Comparison of ENCODE assay signal across 10 mouse cellular contexts in the genomic region with DNA sequence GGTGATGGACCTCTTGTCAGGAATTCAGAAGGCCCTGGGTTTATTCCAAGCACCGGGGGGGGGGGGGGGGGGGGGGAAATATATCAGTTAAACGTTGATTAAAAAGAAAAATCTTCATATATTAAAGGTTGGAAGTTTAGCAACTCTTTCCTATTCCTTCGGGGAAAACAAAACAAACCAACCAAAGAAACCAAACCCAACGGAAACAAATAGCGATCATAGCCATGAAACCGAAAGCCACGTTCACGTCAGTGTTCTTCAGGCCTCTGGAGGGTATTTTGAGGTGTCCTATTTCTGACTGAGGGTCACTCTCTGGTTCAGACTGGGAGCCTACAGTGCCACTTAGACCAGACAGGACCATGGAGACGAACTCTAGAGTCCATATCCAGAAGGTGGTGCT.
"Had no signal": no experiment of that assay in that cellular context is flagged by ENCODE, and none has a peak within 500 bp of the region (broad histone marks: within the 10 kb centered on the region; RNA-seq: fewer than 3 reads in every experiment).

No protein-coding gene starts in this region.

- DNase-seq: kidney, adult 8-10 months; kidney, postnatal 25 days; layer of hippocampus, postnatal 36 days; liver, embryonic 13.5 days; liver, postnatal 0 days; thymus, adult 18-20 months; thymus, postnatal 14 days had no signal

- ATAC-seq: liver, postnatal 0 days; midbrain, embryonic 15.5 days had no signal

- H3K36me3 ChIP-seq: limb, embryonic 15.5 days; liver, embryonic 13.5 days; midbrain, embryonic 15.5 days; neural tube, embryonic 12.5 days had no signal

- H3K4me1 ChIP-seq: neural tube, embryonic 12.5 days had no signal

- H3K4me2 ChIP-seq: limb, embryonic 15.5 days; liver, embryonic 13.5 days; midbrain, embryonic 15.5 days; neural tube, embryonic 12.5 days had no signal

- H3K27me3 ChIP-seq: limb, embryonic 15.5 days; midbrain, embryonic 15.5 days; neural tube, embryonic 12.5 days had no signal

- H3K9me3 ChIP-seq: limb, embryonic 15.5 days; liver, embryonic 13.5 days; midbrain, embryonic 15.5 days; neural tube, embryonic 12.5 days had no signal

- H3K4me3 ChIP-seq: limb, embryonic 15.5 days; liver, embryonic 13.5 days; midbrain, embryonic 15.5 days; neural tube, embryonic 12.5 days had no signal

- H3K27ac ChIP-seq: liver, embryonic 13.5 days; midbrain, embryonic 15.5 days; neural tube, embryonic 12.5 days had no signal

- H3K9ac ChIP-seq: limb, embryonic 15.5 days; liver, embryonic 13.5 days; liver, postnatal 0 days; midbrain, embryonic 15.5 days; neural tube, embryonic 12.5 days had no signal
